Mouse (Mus musculus): ENCODE data around the gene Gm436. TPM values are rescaled to one million over a fixed set of nuclear protein-coding genes. Genes with fewer than 3 reads are reported as not detected.

Gene Gm436
- not detected in 2 replicates for polyA plus RNA-seq (2015; fragmentation: Nextera tagmentation; extraction: Ambion mirVana)

- 46% methylated on average over 2 of the region's 2 CpGs for WGBS
- H3K27ac ChIP-seq = no peak within 1 kb of the TSS
- H3K9me3 ChIP-seq = no peaks in the 10 kb centered on the region
- no peak within 1 kb of the TSS for H3K4me3 ChIP-seq
- ATAC-seq (ENCODE audit: low FRiP score, low read depth) = no peak
- no peaks in the 10 kb centered on the region for H3K4me1 ChIP-seq
- H3K4me2 ChIP-seq (replicated peaks) = no peak within 1 kb of the TSS
- H3K9ac ChIP-seq = no peak within 1 kb of the TSS
- no peaks in the 10 kb centered on the region for H3K36me3 ChIP-seq
- H3K27me3 ChIP-seq = no peaks in the 10 kb centered on the region
Observed at GRCm38 (mm10) chr4:144686268-144686667, at the start of gene Gm436. Gm436 (minus strand) TSS chr4:144686368.

DNA sequence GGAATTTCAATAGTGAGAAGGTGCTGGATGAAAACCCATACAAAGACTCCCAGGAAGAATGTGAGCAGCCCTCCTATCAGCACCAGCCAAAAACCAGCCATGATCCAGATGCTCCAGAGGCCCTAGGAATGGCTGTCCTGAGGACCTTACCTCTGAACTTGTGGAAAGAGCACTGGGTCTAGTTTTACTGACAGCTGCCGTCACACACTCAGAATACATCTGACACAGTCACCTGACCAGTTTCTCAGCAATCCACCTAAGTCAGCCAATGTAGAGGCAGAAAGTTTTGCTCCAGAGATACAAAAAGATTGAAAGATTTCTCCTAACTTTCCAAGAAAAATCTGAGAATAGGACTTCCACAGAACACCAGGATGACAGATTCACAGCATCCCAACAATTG lies 35.1 kb upstream of the Gm436 start, which contains the start of gene Gm13178:
Gene Gm13178 (minus strand): TSS at position 101 of the 400 bp plus-strand sequence.
- Histone ChIP-seq H3K4me3 (no peak within 1 kb of the TSS), H3K27ac (no peak within 1 kb of the TSS), H3K4me1 (no peaks in the 10 kb centered on the region), H3K4me2 (replicated peaks) (no peak within 1 kb of the TSS), H3K36me3 (no peaks in the 10 kb centered on the region), H3K9me3 (no peaks in the 10 kb centered on the region; the same call in 1 of the 2 replicates), H3K27me3 (no peaks in the 10 kb centered on the region), H3K9ac (no peak within 1 kb of the TSS)
- 89% methylated on average over 1 of the region's 1 CpGs for WGBS
- no peak for ATAC-seq (ENCODE audit: low FRiP score, low read depth)

DNA sequence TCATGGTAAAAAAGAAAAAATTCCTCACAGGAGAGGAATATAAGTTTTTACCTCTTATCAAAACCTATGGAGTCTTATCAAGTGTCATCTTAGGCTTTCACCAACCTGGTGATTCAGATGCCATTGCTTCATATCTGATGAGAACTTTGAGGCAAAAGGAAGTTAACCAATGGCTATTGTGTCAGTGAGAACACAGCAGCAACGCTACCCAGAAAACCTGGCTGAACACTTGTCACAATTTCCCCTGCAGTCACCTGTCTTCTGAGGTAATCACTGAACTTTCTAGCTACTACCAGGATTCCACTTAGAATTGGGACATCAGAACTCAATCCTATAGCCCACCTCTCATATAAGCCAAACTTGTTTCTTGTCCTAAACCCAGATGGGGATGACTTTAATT lies 33.5 kb upstream of the Gm436 start:
- Histone ChIP-seq H3K4me3 (no peak overlapping the region), H3K4me2 (replicated peaks) (no peak overlapping the region), H3K36me3 (no peaks in the 10 kb centered on the region), H3K9ac (no peak overlapping the region), H3K27me3 (no peaks in the 10 kb centered on the region), H3K9me3 (no peaks in the 10 kb centered on the region; the same call in 1 of the 2 replicates), H3K27ac (no peak overlapping the region), H3K4me1 (no peaks in the 10 kb centered on the region)
- ATAC-seq (ENCODE audit: low FRiP score, low read depth) = no peak
- 82% methylated on average over 1 of the region's 1 CpGs for WGBS

DNA sequence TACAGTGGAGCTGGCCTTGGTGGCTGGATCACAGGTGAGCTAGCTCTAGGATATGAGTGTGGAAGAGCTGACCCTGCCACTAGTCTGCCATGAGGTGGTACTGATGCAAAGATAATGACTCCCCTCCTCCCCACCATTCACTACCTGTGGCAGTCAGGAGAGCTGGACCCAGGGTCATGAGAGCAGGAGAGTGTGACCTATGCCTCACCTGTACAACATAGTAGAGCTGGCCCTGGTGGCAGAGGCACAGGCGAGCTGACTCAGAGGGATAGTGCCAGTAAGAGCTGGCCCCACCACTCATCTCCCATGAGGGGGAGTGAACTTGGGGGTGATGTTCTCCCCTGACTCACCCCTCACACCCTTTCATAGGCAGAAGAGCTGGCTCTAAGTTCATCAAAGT lies 32.1 kb upstream of the Gm436 start:
- H3K4me1 ChIP-seq = no peaks in the 10 kb centered on the region
- H3K4me2 ChIP-seq (replicated peaks) = no peak overlapping the region
- no peaks in the 10 kb centered on the region; the same call in 1 of the 2 replicates for H3K9me3 ChIP-seq
- no peaks in the 10 kb centered on the region for H3K36me3 ChIP-seq
- no peaks in the 10 kb centered on the region for H3K27me3 ChIP-seq
- H3K4me3 ChIP-seq = no peak overlapping the region
- no peak overlapping the region for H3K27ac ChIP-seq
- no peak overlapping the region for H3K9ac ChIP-seq
- 79% methylated on average over 1 of the region's 1 CpGs for WGBS
- ATAC-seq (ENCODE audit: low FRiP score, low read depth) = no peak

GRCm38 (mm10) chr4:144638263-144638662 lies 47.9 kb downstream of the Gm436 start:
- H3K4me1 ChIP-seq = no peaks in the 10 kb centered on the region
- no peaks in the 10 kb centered on the region for H3K27me3 ChIP-seq
- no peak overlapping the region for H3K27ac ChIP-seq
- ATAC-seq (ENCODE audit: low FRiP score, low read depth) = no peak
- no peak overlapping the region for H3K4me2 ChIP-seq (replicated peaks)
- no peaks in the 10 kb centered on the region for H3K36me3 ChIP-seq
- no peak overlapping the region for H3K4me3 ChIP-seq
- H3K9me3 ChIP-seq = 0 out of 2 replicates have a peak, but pooled peaks cover 3% of the 10 kb centered on the region
- no peak overlapping the region for H3K9ac ChIP-seq

Other genes with a start within 250 kb of the Gm436 start
- gene 1700012P22Rik, start 247.6 kb downstream of the Gm436 start, polyA plus RNA-seq (2015; fragmentation: Nextera tagmentation; extraction: Ambion mirVana) = not detected in 2 replicates
- gene Gm9944, start 233.1 kb downstream of the Gm436 start, polyA plus RNA-seq (2015; fragmentation: Nextera tagmentation; extraction: Ambion mirVana) = not detected in 2 replicates
- gene Aadacl3, start 222.6 kb downstream of the Gm436 start, polyA plus RNA-seq (2015; fragmentation: Nextera tagmentation; extraction: Ambion mirVana) = not detected in 2 replicates
- not detected in 2 replicates for gene 9430007A20Rik, start 166.5 kb downstream of the Gm436 start, polyA plus RNA-seq (2015; fragmentation: Nextera tagmentation; extraction: Ambion mirVana)
- gene Gm13124, start 121.2 kb downstream of the Gm436 start, polyA plus RNA-seq (2015; fragmentation: Nextera tagmentation; extraction: Ambion mirVana) = not detected in 2 replicates
- not detected in 2 replicates for gene Aadacl4, start 72.7 kb downstream of the Gm436 start, polyA plus RNA-seq (2015; fragmentation: Nextera tagmentation; extraction: Ambion mirVana)
- gene Gm13178, start 35.0 kb upstream of the Gm436 start, polyA plus RNA-seq (2015; fragmentation: Nextera tagmentation; extraction: Ambion mirVana) = not detected in 2 replicates
- gene Gm438, start 100.2 kb upstream of the Gm436 start, polyA plus RNA-seq (2015; fragmentation: Nextera tagmentation; extraction: Ambion mirVana) = not detected in 2 replicates
- gene Dhrs3, start 206.5 kb upstream of the Gm436 start, polyA plus RNA-seq (2015; fragmentation: Nextera tagmentation; extraction: Ambion mirVana) = 113 and 140 TPM in 2 replicates

Data from limb, embryonic 13.5 days (tissue).